Mouse (Mus musculus) lung, postnatal 0 days (tissue): ENCODE data around the gene Cd3d.

ENCODE experiments used
- CTCF ChIP-seq: IDR thresholded peaks from 2 replicates; pipeline ENCODE4 v1.5.1; 2016; ENCODE audit warnings: antibody characterized with exemption, mild to moderate bottlenecking
- EP300 ChIP-seq: IDR thresholded peaks from 2 replicates; pipeline ENCODE4 v1.6.1; 2016; ENCODE audit warnings: antibody characterized with exemption, mild to moderate bottlenecking, control low read depth

DNA sequence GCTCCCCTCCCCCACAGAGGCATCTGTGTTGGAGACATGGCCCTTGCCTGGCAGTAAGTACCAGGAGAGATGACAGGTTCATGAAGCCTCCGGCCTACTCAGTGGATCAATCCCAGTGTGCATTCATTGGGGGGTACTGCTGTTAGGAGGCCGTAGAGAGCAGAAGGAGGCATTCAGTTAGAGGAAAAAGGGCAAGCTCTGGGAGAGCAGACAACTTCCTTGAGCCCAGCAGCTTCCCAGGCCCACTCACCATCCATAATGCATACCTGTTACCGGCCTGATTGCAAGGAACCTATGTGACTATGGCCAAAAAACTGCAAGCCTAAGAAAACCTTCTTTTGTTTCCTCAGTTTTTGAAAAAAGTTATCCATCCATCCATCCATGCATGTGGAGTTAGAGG is 52.9 kb downstream of the Cd3d start:
- TF ChIP-seq CTCF (no peak), EP300 (no peak)
